Mouse (Mus musculus): ENCODE data around the gene Ccdc83.
"Not testable (repeated sequence)": the region's sequence is repeated elsewhere in the genome, so short reads cannot be mapped to it uniquely, and the experiment has no call there.

The Ccdc83 gene

DNA sequence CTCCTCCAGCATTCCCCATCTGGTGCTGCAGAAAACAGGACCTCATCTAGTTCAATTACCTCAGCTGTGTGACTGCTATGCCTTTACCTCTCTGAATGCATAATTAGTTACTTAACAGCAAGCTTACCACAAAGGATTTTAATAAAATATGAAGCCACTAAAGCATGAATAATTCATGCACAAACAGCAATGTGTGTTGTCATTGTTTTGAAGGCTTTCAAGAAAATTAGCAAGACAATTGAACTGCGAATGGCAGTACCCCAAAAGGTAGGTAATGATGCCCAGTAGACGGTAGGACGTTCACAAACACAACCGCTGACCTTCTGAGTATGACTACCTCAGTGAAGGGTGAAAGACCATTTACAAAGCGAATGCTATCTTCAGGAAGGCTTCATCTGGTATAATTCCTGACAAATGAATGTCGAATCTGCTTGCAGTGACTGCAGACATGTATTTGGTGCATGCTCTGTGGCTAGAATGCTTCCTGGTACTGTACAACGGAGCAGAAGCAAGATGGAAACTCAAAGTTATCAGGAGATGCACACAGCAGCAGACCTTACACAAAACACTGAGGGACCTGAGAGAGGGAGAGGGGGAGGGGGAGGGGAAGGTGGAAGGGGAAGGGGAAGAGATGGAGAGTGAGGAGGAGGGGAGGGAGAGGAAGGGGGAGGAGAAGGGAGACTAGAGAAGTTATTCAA, 3.5 kb downstream of the Ccdc83 start:
- no peak for DNase-seq (ENCODE audit: extremely low read depth, low read depth, low spot score)

GRCm38 (mm10) chr7:90259899-90260298, 5.7 kb downstream of the Ccdc83 start:
- DNase-seq (ENCODE audit: extremely low read depth, low read depth, low spot score) = no peak

DNA sequence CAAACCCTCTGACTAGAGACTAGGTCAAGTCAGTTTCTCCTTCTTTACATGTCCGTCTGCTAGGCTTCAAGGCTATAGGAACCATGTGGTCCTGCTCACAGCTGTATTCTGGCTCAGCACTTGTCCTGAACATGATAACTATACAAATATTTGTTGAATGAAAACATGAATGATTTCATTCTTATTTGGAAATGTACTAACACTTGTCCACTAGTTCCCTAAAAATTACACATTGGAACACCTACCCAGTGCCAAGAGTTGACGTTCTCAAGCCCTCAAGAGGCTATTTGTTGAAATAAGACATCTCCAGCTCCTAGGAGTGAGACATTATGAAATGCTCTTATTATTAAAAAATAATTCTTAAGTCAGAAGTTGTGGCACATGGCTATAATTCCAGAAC, 6.9 kb downstream of the Ccdc83 start:
- no peak for DNase-seq (ENCODE audit: extremely low read depth, low read depth, low spot score)

DNA sequence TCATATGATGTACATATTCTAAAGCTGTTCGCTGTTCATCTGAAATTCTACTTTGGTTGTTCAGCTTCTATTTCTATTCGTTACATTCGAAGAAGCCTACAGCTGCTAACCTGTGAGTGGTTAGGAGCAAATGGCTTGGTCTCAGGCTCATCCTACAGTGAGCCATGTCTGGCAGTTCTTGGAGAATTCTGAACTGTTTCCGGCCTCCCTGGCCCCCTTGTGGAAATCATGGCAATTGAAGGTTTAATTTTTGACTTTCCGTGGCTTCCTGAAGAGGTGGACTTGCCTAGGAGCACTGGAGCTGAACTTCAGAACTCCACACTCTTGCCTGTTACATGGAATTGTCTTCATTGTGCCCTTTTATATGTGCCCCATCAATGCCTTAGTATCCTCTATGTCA, 12.6 kb downstream of the Ccdc83 start:
- no peak for DNase-seq (ENCODE audit: extremely low read depth, low read depth, low spot score)

GRCm38 (mm10) chr7:90243643-90244042, 21.9 kb downstream of the Ccdc83 start:
- DNase-seq (ENCODE audit: extremely low read depth, low read depth, low spot score) = no peak

DNA sequence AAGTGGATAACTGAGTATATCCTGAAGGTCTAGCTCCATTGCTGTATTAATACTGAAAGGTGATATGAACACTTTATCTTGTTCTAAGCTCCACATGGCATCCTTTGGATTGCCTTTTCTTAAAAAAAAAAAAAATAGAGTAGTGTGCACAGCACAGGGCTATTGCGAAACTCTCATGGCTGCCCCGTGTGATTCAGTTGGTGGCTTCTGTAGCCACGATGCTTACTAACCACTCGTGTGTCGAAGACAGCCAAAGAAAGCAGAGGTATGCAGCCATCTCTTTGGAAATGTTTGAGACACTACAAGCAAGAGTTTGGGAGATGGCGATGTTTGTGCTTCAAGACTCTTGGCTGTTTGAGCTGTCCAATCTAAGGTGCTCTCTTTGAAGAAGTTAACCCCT, 22.4 kb downstream of the Ccdc83 start:
- DNase-seq (ENCODE audit: extremely low read depth, low read depth, low spot score) = no peak

DNA sequence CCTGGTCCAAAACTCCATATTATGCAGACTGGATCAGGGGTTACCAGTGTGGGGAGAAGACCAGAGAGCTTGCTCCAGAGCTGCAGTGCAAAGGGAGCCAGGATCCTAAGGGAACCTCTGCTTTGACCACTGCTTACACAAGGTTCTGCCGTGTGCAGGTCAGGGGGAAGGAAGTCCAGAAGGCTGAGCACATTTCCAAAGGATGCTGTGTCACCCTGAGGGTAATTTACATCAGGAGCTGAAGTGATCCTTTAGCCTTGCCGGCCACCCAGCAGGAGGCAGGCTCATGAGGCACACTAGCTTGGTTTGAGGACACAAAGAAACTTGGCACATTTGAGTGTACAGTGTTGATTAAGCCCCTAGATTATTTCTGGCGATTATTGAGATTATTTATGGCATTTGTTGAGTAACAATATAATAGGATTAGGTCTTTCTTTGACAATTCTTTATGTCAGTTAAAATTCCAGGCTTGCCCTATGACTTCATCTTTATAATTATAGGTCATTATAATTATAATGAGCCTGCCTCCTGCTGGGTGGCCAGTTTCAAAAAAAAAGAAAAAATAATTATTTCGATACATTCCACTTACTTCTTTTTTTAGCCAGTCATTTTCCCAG, 29.2 kb downstream of the Ccdc83 start:
- DNase-seq (ENCODE audit: extremely low read depth, low read depth, low spot score) = no peak

GRCm38 (mm10) chr7:90233921-90234320, 31.7 kb downstream of the Ccdc83 start:
- no peak for DNase-seq (ENCODE audit: extremely low read depth, low read depth, low spot score)

- DNase-seq (ENCODE audit: extremely low read depth, low read depth, low spot score) = no peak
Observed at GRCm38 (mm10) chr7:90231431-90231830, 34.1 kb downstream of the Ccdc83 start.

- DNase-seq (ENCODE audit: extremely low read depth, low read depth, low spot score) = not testable (repeated sequence)
Observed at GRCm38 (mm10) chr7:90228884-90229283, 36.7 kb downstream of the Ccdc83 start.

DNA sequence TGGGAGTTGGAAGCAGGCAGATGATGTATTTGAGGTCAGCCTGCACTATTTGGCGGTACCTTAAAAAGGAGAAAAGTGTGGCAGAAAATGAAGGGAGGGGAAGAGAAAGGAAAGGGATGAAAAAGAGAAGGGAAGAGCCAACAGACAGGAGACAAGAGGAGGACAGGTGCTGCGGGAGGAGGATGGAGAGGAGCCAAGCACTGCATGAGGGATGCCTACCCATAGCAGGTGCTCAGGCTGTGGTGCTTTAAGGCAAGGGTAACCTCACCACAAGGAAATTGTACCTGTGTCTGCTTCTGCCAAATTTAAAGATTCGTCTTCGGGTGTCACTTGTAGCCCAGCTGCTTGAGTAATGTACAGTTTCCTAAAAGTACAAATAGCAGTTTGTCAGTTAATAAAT, 37.5 kb downstream of the Ccdc83 start:
- no peak for DNase-seq (ENCODE audit: extremely low read depth, low read depth, low spot score)

DNA sequence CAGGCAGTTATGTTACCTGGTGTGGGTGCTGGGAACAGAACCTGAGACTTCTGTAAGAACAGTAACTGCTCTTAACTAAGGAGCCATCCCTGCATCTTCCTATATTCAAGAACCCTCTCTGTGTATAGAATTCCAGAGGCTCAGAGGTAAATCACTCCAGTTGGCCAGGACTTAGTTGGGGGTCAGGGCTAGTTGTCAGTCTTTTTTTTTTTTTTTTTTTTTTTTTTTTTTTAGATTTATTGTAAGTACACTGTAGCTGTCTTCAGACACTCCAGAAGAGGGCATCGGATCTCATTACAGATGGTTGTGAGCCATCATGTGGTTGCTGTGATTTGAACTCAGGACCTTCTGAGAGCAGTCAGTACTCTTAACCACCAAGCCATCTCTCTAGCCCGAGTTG, 44.1 kb downstream of the Ccdc83 start:
- DNase-seq (ENCODE audit: extremely low read depth, low read depth, low spot score) = no peak

- no peak for DNase-seq (ENCODE audit: extremely low read depth, low read depth, low spot score)
Observed at GRCm38 (mm10) chr7:90218122-90218521, 47.5 kb downstream of the Ccdc83 start.

DNA sequence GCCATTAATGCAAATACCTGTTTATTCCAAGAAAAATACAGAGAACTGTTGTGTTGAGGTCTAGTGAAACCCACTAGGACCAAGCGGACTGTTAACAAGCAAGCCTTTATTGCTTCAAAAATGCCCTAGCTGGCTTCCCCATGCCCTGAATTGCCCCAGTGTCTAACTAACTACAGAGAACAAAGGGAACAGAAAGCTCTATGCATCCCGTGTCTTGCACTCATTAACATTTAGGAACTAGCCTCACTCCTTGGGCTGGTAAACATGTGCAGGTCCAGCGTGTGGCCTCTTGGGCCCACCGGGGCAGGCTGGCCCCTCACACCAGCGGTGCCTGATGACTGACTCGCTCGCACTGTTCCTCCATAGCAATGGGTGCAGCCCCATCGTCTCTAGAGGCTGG, 49.1 kb downstream of the Ccdc83 start:
- DNase-seq (ENCODE audit: extremely low read depth, low read depth, low spot score) = no peak

DNA sequence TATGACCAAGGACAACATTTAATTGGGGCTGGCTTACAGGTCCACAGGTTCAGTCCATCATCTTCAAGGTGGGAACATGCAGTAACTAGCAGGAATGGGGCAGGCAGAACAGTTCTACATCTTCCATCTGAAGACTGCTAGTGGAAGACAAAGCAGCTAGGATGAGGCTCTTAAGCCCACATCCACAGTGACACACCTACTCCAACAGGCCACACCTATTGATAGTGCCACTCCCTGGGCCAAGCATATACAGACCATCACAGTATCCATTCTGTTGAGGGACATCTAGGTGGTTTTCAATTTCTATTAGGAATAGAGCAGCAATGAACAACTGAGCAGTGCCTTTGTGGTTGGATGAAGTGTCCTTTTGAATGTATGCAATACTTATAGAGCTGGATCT, 54.6 kb downstream of the Ccdc83 start:
- DNase-seq (ENCODE audit: extremely low read depth, low read depth, low spot score) = no peak

- no peak for DNase-seq (ENCODE audit: extremely low read depth, low read depth, low spot score)
Observed at GRCm38 (mm10) chr7:90210116-90210515, 55.5 kb downstream of the Ccdc83 start.

DNA sequence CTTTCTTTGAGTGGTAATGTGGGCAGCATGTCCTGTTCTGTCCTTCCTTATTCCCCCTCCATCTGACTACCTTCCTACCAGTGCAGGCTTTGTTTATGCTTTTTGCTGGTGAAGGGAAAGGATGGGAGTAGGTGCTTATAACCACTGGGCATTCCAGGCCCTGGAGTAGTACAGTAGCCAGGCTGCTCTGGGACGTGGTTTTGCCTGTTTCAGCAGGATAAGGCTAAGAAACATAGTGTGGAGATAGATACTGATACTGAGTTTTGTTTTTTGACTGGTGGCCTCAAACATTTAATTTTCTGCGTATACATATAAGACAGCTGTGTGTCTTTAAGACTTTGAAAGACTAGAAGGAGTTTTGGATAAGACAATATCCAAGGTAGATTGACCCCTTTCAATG, 61.7 kb downstream of the Ccdc83 start:
- no peak for DNase-seq (ENCODE audit: extremely low read depth, low read depth, low spot score)

GRCm38 (mm10) chr7:90201877-90202465, 63.6 kb downstream of the Ccdc83 start:
- no peak for DNase-seq (ENCODE audit: extremely low read depth, low read depth, low spot score)

DNA sequence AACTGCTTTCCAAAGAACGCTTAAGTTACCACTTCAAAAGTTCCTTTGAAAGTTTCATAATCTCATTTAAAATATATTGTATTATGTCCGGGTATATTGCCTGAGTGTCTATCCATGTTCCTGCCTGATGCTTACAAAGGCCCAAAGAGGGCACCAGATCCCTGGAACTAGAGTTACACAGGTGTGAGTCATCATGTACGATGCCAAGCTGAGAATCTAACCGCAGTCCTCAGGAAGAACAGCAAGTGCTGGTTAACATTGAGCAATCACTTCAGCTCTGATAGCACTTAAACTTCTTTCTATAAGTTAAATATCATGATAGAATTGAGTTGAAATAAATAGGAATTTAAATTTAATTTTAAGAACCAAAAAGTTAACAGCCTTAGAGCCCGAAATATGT, 65.3 kb downstream of the Ccdc83 start:
- DNase-seq (ENCODE audit: extremely low read depth, low read depth, low spot score) = peak; percentile 70

- no peak for DNase-seq (ENCODE audit: extremely low read depth, low read depth, low spot score)
Observed at GRCm38 (mm10) chr7:90180635-90181034, 84.9 kb downstream of the Ccdc83 start.

- no peak for DNase-seq (ENCODE audit: extremely low read depth, low read depth, low spot score)
Observed at GRCm38 (mm10) chr7:90175576-90175975, 90.0 kb downstream of the Ccdc83 start.
